Mouse (Mus musculus) lung, adult 2 months (tissue): ENCODE results near the gene Nolc1.

Experiments used
- CTCF ChIP-seq: fragments of 200-500 bp; IDR thresholded peaks from 2 replicates; pipeline ENCODE4 v1.5.1; 2011; ENCODE audit warnings: mild to moderate bottlenecking, low read length, control low read depth; ENCODE audit not compliant: insufficient read depth
- POLR2A ChIP-seq: fragments of 200-500 bp; IDR thresholded peaks from 2 replicates; pipeline ENCODE4 v1.6.1; 2011; ENCODE audit warnings: low read depth, mild to moderate bottlenecking, control low read depth, low read length, borderline replicate concordance; ENCODE audit errors: extremely low read depth

GRCm38 (mm10) chr19:46041933-46042475 is 33.7 kb upstream of the Nolc1 start:
- TF ChIP-seq CTCF, result no peak
- TF ChIP-seq POLR2A, result no peak
